Mouse (Mus musculus) hindbrain, postnatal 0 days (tissue): ENCODE measurements around the gene Foxred1. TPM values are rescaled to one million over a fixed set of nuclear protein-coding genes. Genes with fewer than 3 reads are reported as not detected.

ENCODE experiments used
- ATAC-seq: fragments of 200-750 bp; cut with Nextera tagmentation; 2 replicates; pipeline ENCODE4 v1.8.0; 2017; ENCODE audit warnings: mild to moderate bottlenecking, moderate TSS enrichment, moderate library complexity
- DNase-seq: peaks from one replicate; pipeline ENCODE4 v3.0.0-alpha.2; 2015; ENCODE audit warnings: low spot score
- H3K27ac ChIP-seq: fragments of 300-500 bp; sonication (generic); 2 replicates; pipeline ENCODE4 v1.5.1; 2014; ENCODE audit warnings: mild to moderate bottlenecking
- H3K27me3 ChIP-seq: fragments of 300-500 bp; sonication (generic); 2 replicates; pipeline ENCODE4 v1.6.1; 2014; ENCODE audit warnings: low read length, mixed read lengths; ENCODE audit not compliant: insufficient read depth
- H3K36me3 ChIP-seq: fragments of 300-500 bp; sonication (generic); 2 replicates; pipeline ENCODE4 v1.6.1; 2014; ENCODE audit warnings: low read length, mixed read lengths; ENCODE audit not compliant: insufficient read depth
- H3K4me1 ChIP-seq: fragments of 300-500 bp; sonication (generic); 2 replicates; pipeline ENCODE4 v1.6.1; 2014; ENCODE audit warnings: antibody characterized with exemption, low read length, mixed read lengths; ENCODE audit not compliant: insufficient read depth
- H3K4me2 ChIP-seq: fragments of 300-500 bp; sonication (generic); 2 replicates; pipeline ENCODE4 v1.6.1; 2014; ENCODE audit warnings: low read depth, mild to moderate bottlenecking, low read length, moderate library complexity, mixed read lengths
- H3K4me3 ChIP-seq: fragments of 300-500 bp; sonication (generic); 2 replicates; pipeline ENCODE4 v1.5.1; 2014; ENCODE audit warnings: low read length
- H3K9ac ChIP-seq: fragments of 300-500 bp; sonication (generic); replicated peaks from 2 replicates; pipeline ENCODE4 v1.6.1; 2014; ENCODE audit warnings: mild to moderate bottlenecking, low read length, moderate library complexity, mixed read lengths
- H3K9me3 ChIP-seq: fragments of 300-500 bp; sonication (generic); 2 replicates; pipeline ENCODE4 v1.6.1; 2016; ENCODE audit warnings: low read length, mixed read lengths
- CTCF ChIP-seq: IDR thresholded peaks from 2 replicates; pipeline ENCODE4 v1.5.1; 2016; ENCODE audit warnings: antibody characterized with exemption, control low read depth, low read depth
- WGBS: fragments of 180-500 bp; shearing (Covaris S2); extraction: QIAGEN DNeasy Blood & Tissue Kit; methylation state at CpG from one replicate; pipeline ENCODE4 v1.1.7; 2014; 5-methylcytosine and 5-hydroxymethylcytosine counted together
- polyA plus RNA-seq: library from polyadenylated mRNA; unstranded; fragments of >200 nt; fragmentation: Nextera tagmentation; extraction: Ambion mirVana; gene quantifications from 2 replicates; pipeline ENCODE4 v1.2.1, GENCODE M21; 2015
- total RNA-seq: library from RNA; depleted of rRNA; stranded (reverse); fragments of >200 nt; gene quantifications from 2 replicates; pipeline ENCODE4 v1.2.3, GENCODE M21; 2014; rRNA removed

Foxred1 gene
- total and polyA plus RNA-seq, 2 experiments from 2014 or later: 31.4 to 47.5 TPM

- Histone ChIP-seq H3K27ac (no peak overlapping the region), H3K4me2 (no peak overlapping the region), H3K4me3 (no peak overlapping the region), H3K36me3 (no peaks in the 10 kb centered on the region), H3K9ac (no peak overlapping the region), H3K27me3 (no peaks in the 10 kb centered on the region), H3K9me3 (no peaks in the 10 kb centered on the region), H3K4me1 (no peaks in the 10 kb centered on the region)
- no peak for ATAC-seq
- TF ChIP-seq CTCF: no peak
- no peak for DNase-seq
- WGBS: 90% methylated on average over 5 of the region's 5 CpGs
These were observed 54.7 kb downstream of the Foxred1 start for GRCm38 (mm10) chr9:35156002-35156710.

Other genes starting within 250 kb of the Foxred1 start
- gene St3gal4, start 91.8 kb downstream of the Foxred1 start, total RNA-seq: 17.5 and 31.4 TPM in 2 replicates
- gene St3gal4, start 91.8 kb downstream of the Foxred1 start, polyA plus RNA-seq: 16.4 and 16.9 TPM in 2 replicates
- 31.9 and 48.5 TPM in 2 replicates for gene Dcps, start 35.0 kb downstream of the Foxred1 start, total RNA-seq
- 53.3 and 55.3 TPM in 2 replicates for gene Dcps, start 35.0 kb downstream of the Foxred1 start, polyA plus RNA-seq
- gene Srpr, start 10.9 kb downstream of the Foxred1 start, total RNA-seq: 35.5 and 40.5 TPM in 2 replicates
- gene Srpr, start 10.9 kb downstream of the Foxred1 start, polyA plus RNA-seq: 62.9 and 66.3 TPM in 2 replicates
- 2.8 and 3.4 TPM in 2 replicates for gene Tirap, start 10.8 kb downstream of the Foxred1 start, total RNA-seq
- gene Tirap, start 10.8 kb downstream of the Foxred1 start, polyA plus RNA-seq: 3.1 and 3.4 TPM in 2 replicates
- gene Fam118b, start 56.8 kb upstream of the Foxred1 start, total RNA-seq: 15.6 and 18.5 TPM in 2 replicates
- gene Fam118b, start 56.8 kb upstream of the Foxred1 start, polyA plus RNA-seq: 34.6 and 34.7 TPM in 2 replicates
- 7.5 and 11.3 TPM in 2 replicates for gene Rpusd4, start 56.8 kb upstream of the Foxred1 start, total RNA-seq
- 10.8 and 13.1 TPM in 2 replicates for gene Rpusd4, start 56.8 kb upstream of the Foxred1 start, polyA plus RNA-seq
- 10.6 and 11.1 TPM in 2 replicates for gene Cdon, start 210.1 kb upstream of the Foxred1 start, total RNA-seq
- gene Cdon, start 210.1 kb upstream of the Foxred1 start, polyA plus RNA-seq: 1.0 and 1.7 TPM in 2 replicates